Mouse (Mus musculus): Measurements from ENCODE around the gene Sympk. TPM values are rescaled to one million over a fixed set of nuclear protein-coding genes. Genes with fewer than 3 reads are reported as not detected.
A peak's percentile ranks its signal among the peaks of the same experiment; 100 is the strongest.

Gene Sympk
- polyA plus RNA-seq, 1 experiment from 2014 or later = 36.3 TPM

DNA sequence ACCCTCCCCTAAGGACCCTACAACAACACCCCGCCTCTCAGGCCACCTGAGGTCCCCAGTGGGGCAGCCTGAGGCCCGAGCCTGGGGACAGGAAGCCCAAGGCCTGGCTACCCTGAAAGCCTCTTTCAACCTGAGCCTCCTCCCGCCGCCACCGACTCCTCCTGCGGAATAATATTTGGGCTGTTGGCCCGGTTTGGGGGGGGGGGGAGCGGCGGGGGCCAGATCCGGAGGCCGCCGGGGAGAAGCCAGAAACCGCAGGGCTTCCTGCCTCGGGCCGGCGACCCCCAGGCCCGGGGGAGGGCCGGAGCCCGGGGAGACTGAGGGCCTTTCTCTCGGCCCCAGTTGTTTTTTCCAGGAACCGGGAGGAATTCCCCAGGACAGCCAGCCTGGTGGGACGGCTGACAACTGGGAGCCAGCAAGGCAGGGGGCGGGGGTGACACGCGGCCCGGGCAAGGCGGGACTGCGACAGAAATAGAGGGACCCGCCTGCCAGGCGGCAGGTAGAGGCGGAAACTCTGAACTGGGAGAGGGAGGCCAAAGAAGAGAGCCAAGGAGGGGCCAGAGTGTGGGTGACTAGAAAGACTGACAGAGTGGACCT is 12.1 kb upstream of the Sympk start:
- Histone ChIP-seq H3K36me3 (replicated peaks; ENCODE audit: control insufficient read depth, insufficient read depth, low read depth, low read length) (no peaks in the 10 kb centered on the region; the same call in 1 of the 2 replicates), H3K9me3 (replicated peaks; ENCODE audit: control insufficient read depth, low read length) (no peaks in the 10 kb centered on the region), H3K4me1 (ENCODE audit: control insufficient read depth, insufficient read depth, low read length) (peaks cover 3% of the 10 kb centered on the region; the same call in 1 of the 2 replicates), H3K9ac (replicated peaks; ENCODE audit: low read length) (peak overlapping the region; percentile 72), H3K27ac (replicated peaks; ENCODE audit: low read depth, low read length) (no peak overlapping the region), H3K4me2 (ENCODE audit: low read depth, low read length) (peak overlapping the region; percentile 78), H3K4me3 (ENCODE audit: low read depth, low read length) (peak overlapping the region; percentile 22), H3K27me3 (ENCODE audit: control insufficient read depth, insufficient read depth, low read length) (no peaks in the 10 kb centered on the region)
- WGBS = 3% methylated on average over 31 of the region's 31 CpGs
- DNase-seq (ENCODE audit: low spot score) (no peak), ATAC-seq (replicated peaks; ENCODE audit: insufficient number of reproducible peaks, low FRiP score, low TSS enrichment, low read depth) (no peak)

DNA sequence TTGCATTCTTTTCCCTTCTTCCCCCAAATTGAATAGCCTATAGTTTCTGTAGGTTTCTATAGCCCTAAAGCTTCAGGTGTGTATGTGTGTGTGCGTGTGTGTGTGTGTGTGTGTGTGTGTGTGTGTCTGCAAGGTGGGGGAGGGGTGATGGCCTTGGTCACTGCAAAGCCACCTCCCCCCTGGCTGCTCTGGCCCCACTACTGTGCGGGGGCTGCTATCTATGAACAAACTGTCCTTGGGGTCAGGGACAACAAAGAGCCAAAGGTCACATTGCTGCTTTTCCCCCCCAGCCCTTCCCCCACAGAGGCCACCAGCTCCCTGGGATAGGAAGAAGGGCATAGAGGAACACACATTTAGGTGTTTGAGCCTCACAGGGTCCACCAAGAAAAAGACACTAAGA is 11.3 kb upstream of the Sympk start:
- WGBS = 38% methylated on average over 2 of the region's 2 CpGs
- H3K4me1 ChIP-seq (ENCODE audit: control insufficient read depth, insufficient read depth, low read length) = peaks cover 3% of the 10 kb centered on the region; the same call in 1 of the 2 replicates
- H3K9me3 ChIP-seq (replicated peaks; ENCODE audit: control insufficient read depth, low read length) = no peaks in the 10 kb centered on the region
- H3K9ac ChIP-seq (replicated peaks; ENCODE audit: low read length) = no peak overlapping the region
- ATAC-seq (replicated peaks; ENCODE audit: insufficient number of reproducible peaks, low FRiP score, low TSS enrichment, low read depth) (no peak), DNase-seq (ENCODE audit: low spot score) (no peak)
- H3K36me3 ChIP-seq (replicated peaks; ENCODE audit: control insufficient read depth, insufficient read depth, low read depth, low read length) = no peaks in the 10 kb centered on the region; the same call in 1 of the 2 replicates
- H3K4me3 ChIP-seq (ENCODE audit: low read depth, low read length) = no peak overlapping the region
- H3K4me2 ChIP-seq (ENCODE audit: low read depth, low read length) = no peak overlapping the region
- H3K27ac ChIP-seq (replicated peaks; ENCODE audit: low read depth, low read length) = no peak overlapping the region
- no peaks in the 10 kb centered on the region for H3K27me3 ChIP-seq (ENCODE audit: control insufficient read depth, insufficient read depth, low read length)

DNA sequence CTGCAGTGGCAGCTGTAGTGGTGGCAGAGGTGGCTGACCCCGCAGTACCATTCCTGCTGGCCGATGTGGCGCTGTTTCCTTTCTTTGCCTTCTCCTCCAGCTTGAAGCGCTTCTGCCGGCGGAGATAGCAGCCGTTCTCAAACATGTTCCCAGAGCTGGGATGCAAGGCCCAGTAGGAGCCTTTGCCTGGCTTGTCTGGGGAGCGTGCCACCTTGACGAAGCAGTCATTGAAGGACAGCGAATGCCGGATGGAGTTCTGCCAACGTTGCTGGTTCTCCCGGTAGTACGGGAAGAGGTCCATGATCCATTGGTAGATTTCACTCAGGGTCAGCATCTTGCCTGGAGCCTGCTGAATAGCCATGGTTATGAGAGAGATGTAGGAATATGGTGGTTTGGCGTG is 9.7 kb upstream of the Sympk start:
- no peak overlapping the region for H3K4me2 ChIP-seq (ENCODE audit: low read depth, low read length)
- no peak overlapping the region for H3K9ac ChIP-seq (replicated peaks; ENCODE audit: low read length)
- H3K4me1 ChIP-seq (ENCODE audit: control insufficient read depth, insufficient read depth, low read length) = peaks cover 3% of the 10 kb centered on the region; the same call in 1 of the 2 replicates
- no peak overlapping the region for H3K27ac ChIP-seq (replicated peaks; ENCODE audit: low read depth, low read length)
- no peaks in the 10 kb centered on the region for H3K9me3 ChIP-seq (replicated peaks; ENCODE audit: control insufficient read depth, low read length)
- 64% methylated on average over 15 of the region's 15 CpGs for WGBS
- ATAC-seq (replicated peaks; ENCODE audit: insufficient number of reproducible peaks, low FRiP score, low TSS enrichment, low read depth) = no peak
- no peak overlapping the region for H3K4me3 ChIP-seq (ENCODE audit: low read depth, low read length)
- H3K27me3 ChIP-seq (ENCODE audit: control insufficient read depth, insufficient read depth, low read length) = no peaks in the 10 kb centered on the region
- H3K36me3 ChIP-seq (replicated peaks; ENCODE audit: control insufficient read depth, insufficient read depth, low read depth, low read length) = no peaks in the 10 kb centered on the region
- DNase-seq (ENCODE audit: low spot score) = no peak

DNA sequence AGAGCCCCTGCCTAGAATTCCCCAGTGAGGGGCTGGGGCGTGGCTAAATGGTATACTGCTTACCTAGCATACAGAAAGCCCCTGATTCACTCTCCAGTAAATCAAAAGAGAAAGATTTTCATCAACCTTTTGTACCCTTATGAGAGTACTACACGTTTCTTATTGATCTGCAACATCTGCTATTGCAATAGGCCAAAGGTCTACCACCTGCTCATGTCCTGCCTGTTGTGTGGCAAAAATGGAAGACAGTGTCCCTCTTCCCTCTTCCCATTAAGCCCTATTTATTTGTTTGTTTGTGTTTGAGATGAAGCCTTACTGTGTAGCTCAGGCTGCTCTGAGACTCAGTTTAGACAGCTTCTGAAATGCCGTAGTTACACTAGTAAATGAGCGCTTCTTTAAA is 8.1 kb upstream of the Sympk start:
- 82% methylated on average over 4 of the region's 4 CpGs for WGBS
- no peak overlapping the region for H3K4me2 ChIP-seq (ENCODE audit: low read depth, low read length)
- ATAC-seq (replicated peaks; ENCODE audit: insufficient number of reproducible peaks, low FRiP score, low TSS enrichment, low read depth) = no peak

DNA sequence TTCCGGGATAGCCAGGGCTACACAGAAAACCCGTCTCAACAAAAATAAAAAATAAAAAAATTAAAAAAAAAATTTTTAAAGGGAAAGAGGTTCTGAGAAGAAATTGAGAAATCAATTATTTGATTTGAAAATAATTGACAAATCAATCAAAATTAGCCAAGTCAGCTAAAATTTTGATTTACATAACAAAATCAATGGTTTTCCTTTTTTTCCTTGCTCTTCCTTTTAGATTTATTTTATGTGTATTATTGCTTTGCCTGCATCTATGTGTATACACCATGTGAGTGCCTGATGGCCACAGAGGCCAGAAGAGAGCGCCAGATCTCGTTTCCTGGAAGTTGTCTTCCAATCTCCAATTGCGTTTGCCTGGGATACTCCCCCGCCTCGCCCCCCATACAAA is 6.3 kb upstream of the Sympk start:
- DNase-seq (ENCODE audit: low spot score) (no peak), ATAC-seq (replicated peaks; ENCODE audit: insufficient number of reproducible peaks, low FRiP score, low TSS enrichment, low read depth) (no peak)
- no peaks in the 10 kb centered on the region for H3K36me3 ChIP-seq (replicated peaks; ENCODE audit: control insufficient read depth, insufficient read depth, low read depth, low read length)
- no peak overlapping the region for H3K4me3 ChIP-seq (ENCODE audit: low read depth, low read length)
- H3K27ac ChIP-seq (replicated peaks; ENCODE audit: low read depth, low read length) = no peak overlapping the region
- H3K4me2 ChIP-seq (ENCODE audit: low read depth, low read length) = no peak overlapping the region
- H3K9ac ChIP-seq (replicated peaks; ENCODE audit: low read length) = no peak overlapping the region
- peaks cover 19% of the 10 kb centered on the region for H3K27me3 ChIP-seq (ENCODE audit: control insufficient read depth, insufficient read depth, low read length)
- WGBS = 86% methylated on average over 7 of the region's 7 CpGs
- no peaks in the 10 kb centered on the region for H3K4me1 ChIP-seq (ENCODE audit: control insufficient read depth, insufficient read depth, low read length)
- H3K9me3 ChIP-seq (replicated peaks; ENCODE audit: control insufficient read depth, low read length) = no peaks in the 10 kb centered on the region

More for the DNA sequence above, 8.1 kb upstream of the Sympk start:
- Histone ChIP-seq H3K4me1 (ENCODE audit: control insufficient read depth, insufficient read depth, low read length) (peaks cover 3% of the 10 kb centered on the region; the same call in 1 of the 2 replicates), H3K4me3 (ENCODE audit: low read depth, low read length) (no peak overlapping the region), H3K9ac (replicated peaks; ENCODE audit: low read length) (no peak overlapping the region), H3K27me3 (ENCODE audit: control insufficient read depth, insufficient read depth, low read length) (peaks cover 4% of the 10 kb centered on the region; the same call in 1 of the 2 replicates), H3K27ac (replicated peaks; ENCODE audit: low read depth, low read length) (no peak overlapping the region), H3K9me3 (replicated peaks; ENCODE audit: control insufficient read depth, low read length) (no peaks in the 10 kb centered on the region), H3K36me3 (replicated peaks; ENCODE audit: control insufficient read depth, insufficient read depth, low read depth, low read length) (no peaks in the 10 kb centered on the region)
- no peak for DNase-seq (ENCODE audit: low spot score)

DNA sequence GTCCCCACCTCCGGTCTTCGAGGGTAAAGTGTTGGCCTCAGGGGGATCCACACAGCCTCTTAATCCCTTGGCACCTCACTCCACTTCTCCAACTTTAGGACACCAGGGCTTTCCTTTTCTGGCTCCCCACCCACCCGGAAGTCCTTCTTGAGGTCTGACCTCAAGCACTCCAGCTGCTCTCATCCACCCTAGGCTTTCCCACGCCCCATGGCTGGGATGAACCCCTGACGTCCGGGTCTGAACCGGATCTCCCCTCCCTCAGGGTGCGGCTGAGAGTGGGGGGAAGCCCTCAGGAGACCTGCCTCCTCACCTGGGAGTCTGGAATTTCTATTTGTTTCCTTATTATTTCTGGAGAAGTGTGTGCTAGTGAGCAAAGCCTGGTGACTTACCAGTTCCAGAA is 3.1 kb upstream of the Sympk start:
- no peak for ATAC-seq (replicated peaks; ENCODE audit: insufficient number of reproducible peaks, low FRiP score, low TSS enrichment, low read depth)
- Histone ChIP-seq H3K4me1 (ENCODE audit: control insufficient read depth, insufficient read depth, low read length) (no peaks in the 10 kb centered on the region; the same call in 1 of the 2 replicates), H3K9me3 (replicated peaks; ENCODE audit: control insufficient read depth, low read length) (no peaks in the 10 kb centered on the region), H3K9ac (replicated peaks; ENCODE audit: low read length) (no peak overlapping the region), H3K4me3 (ENCODE audit: low read depth, low read length) (no peak overlapping the region), H3K27ac (replicated peaks; ENCODE audit: low read depth, low read length) (no peak overlapping the region), H3K4me2 (ENCODE audit: low read depth, low read length) (no peak overlapping the region), H3K36me3 (replicated peaks; ENCODE audit: control insufficient read depth, insufficient read depth, low read depth, low read length) (no peaks in the 10 kb centered on the region), H3K27me3 (ENCODE audit: control insufficient read depth, insufficient read depth, low read length) (peaks cover 29% of the 10 kb centered on the region)
- no peak for DNase-seq (ENCODE audit: low spot score)
- 20% methylated on average over 8 of the region's 8 CpGs for WGBS

DNA sequence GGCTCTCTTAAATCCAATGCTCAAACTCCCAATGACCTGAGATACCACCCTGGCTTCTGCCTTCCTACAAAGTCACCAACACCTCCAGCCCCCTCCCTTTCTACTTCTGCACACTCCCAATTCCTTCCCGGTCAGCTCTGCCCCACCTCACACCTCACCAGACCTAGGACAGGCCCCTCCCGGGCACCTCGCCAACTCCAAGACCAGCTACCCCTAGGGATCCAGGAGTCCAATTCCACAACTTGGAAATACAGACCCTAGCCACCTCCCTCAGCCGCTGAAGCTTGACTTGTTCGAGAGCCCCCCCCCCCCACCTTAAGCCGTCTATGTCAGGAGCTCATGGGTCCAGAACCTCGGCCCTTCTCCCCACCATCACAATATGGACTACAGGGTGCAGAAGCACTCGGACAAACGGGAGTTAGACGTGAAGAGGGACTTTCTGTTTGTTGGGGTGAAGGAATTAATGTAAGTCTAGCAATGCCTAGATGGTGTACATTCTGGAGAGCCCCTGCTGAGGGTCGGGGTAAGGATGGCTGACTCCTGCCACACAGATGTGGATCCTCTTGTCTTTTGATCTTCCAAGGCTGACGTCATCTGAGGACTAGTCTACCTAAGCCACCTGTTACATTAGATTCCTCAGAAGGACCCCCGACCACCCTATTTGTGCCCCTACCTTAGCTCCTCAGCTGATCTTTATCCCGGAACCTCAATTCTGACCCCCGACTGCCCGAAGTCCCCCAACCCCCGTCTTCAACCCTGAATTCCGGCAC is 1.8 kb upstream of the Sympk start:
- H3K27me3 ChIP-seq (ENCODE audit: control insufficient read depth, insufficient read depth, low read length) = peaks cover 29% of the 10 kb centered on the region
- H3K9me3 ChIP-seq (replicated peaks; ENCODE audit: control insufficient read depth, low read length) = no peaks in the 10 kb centered on the region
- no peak overlapping the region for H3K9ac ChIP-seq (replicated peaks; ENCODE audit: low read length)
- no peaks in the 10 kb centered on the region; the same call in 1 of the 2 replicates for H3K4me1 ChIP-seq (ENCODE audit: control insufficient read depth, insufficient read depth, low read length)
- ATAC-seq (replicated peaks; ENCODE audit: insufficient number of reproducible peaks, low FRiP score, low TSS enrichment, low read depth) = no peak
- no peak overlapping the region for H3K4me2 ChIP-seq (ENCODE audit: low read depth, low read length)
- no peaks in the 10 kb centered on the region for H3K36me3 ChIP-seq (replicated peaks; ENCODE audit: control insufficient read depth, insufficient read depth, low read depth, low read length)
- whole genome bisulfite sequencing = 58% methylated on average over 18 of the region's 18 CpGs
- DNase-seq (ENCODE audit: low spot score) = no peak
- H3K27ac ChIP-seq (replicated peaks; ENCODE audit: low read depth, low read length) = no peak overlapping the region
- H3K4me3 ChIP-seq (ENCODE audit: low read depth, low read length) = no peak overlapping the region

DNA sequence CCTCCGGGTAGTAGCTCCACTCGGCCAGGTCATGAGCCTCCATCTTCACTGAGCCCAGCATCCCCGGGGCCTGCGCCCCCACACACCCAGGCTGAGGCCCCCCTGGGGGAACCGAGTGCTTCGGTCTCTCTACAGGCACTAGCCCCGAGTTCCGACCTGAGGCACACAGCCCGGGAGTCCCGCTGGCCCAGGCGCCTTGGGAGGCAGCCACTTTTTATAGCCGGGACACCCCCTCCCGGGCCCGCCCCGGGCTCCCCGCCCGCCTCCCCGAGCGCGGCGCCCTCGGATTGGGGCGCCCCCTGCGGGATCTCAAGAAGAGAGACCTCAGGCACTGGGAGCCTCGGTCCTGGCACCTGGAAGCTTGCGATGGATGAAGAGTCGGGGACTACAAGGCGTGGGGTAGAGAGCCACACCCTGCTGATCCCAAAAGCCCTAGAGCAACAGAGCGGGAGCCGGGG is 791 bp upstream of the Sympk start, which contains the start of gene Foxa3:
TSS of gene Foxa3 (minus strand) at position 182 of the 458 bp plus-strand sequence.
- H3K9me3 ChIP-seq (replicated peaks; ENCODE audit: control insufficient read depth, low read length) = no peaks in the 10 kb centered on the region
- DNase-seq (ENCODE audit: low spot score) = no peak
- H3K4me1 ChIP-seq (ENCODE audit: control insufficient read depth, insufficient read depth, low read length) = no peaks in the 10 kb centered on the region; the same call in 1 of the 2 replicates
- peaks cover 29% of the 10 kb centered on the region for H3K27me3 ChIP-seq (ENCODE audit: control insufficient read depth, insufficient read depth, low read length)
- H3K36me3 ChIP-seq (replicated peaks; ENCODE audit: control insufficient read depth, insufficient read depth, low read depth, low read length) = no peaks in the 10 kb centered on the region
- peak; percentile 22 for ATAC-seq (replicated peaks; ENCODE audit: insufficient number of reproducible peaks, low FRiP score, low TSS enrichment, low read depth)
- WGBS = 4% methylated on average over 29 of the region's 30 CpGs
- H3K4me3 ChIP-seq (ENCODE audit: low read depth, low read length) = peak within 1 kb of the TSS; percentile 92
- peak within 1 kb of the TSS; percentile 93 for H3K9ac ChIP-seq (replicated peaks; ENCODE audit: low read length)
- peak within 1 kb of the TSS; percentile 41; the same call in 1 of the 2 replicates for H3K27ac ChIP-seq (replicated peaks; ENCODE audit: low read depth, low read length)
- H3K4me2 ChIP-seq (ENCODE audit: low read depth, low read length) = 0 out of 2 replicates have a peak within 1 kb of the TSS, but pooled peaks have one; percentile 13
